Mouse (Mus musculus): ENCODE data around the gene Zfp628.

GRCm38 (mm10) chr7:4866631-4867180, 48.3 kb upstream of the Zfp628 start:
- TF ChIP-seq CTCF (conservative IDR thresholded peaks at IDR 0.05; ENCODE audit: low read length) (no peak), NANOG (IDR thresholded peaks at IDR 0.05; ENCODE audit: borderline replicate concordance, low read length) (no peak)
